8 mouse cellular contexts compared by ENCODE assay signal in genomic region chr2:80315242-80316161, GRCm38 (mm10). TPM values are rescaled to one million over a fixed set of nuclear protein-coding genes. Genes with fewer than 3 reads are reported as not detected.
DNase-seq lines count a peak whose midpoint lies in the region; ATAC-seq lines count a peak whose summit lies in the region.

Gene Dnajc10 (plus strand): TSS chr2:80315466.

- peak within 1 kb of the TSS; percentile 80 for H3K9ac ChIP-seq in intestine, embryonic 14.5 days (ENCODE audit: low read length)

- H3K27ac ChIP-seq in intestine, embryonic 14.5 days (ENCODE audit: low read depth) = peak within 1 kb of the TSS; percentile 94

- intact Hi-C loops in left cerebral cortex, postnatal 14 days (cut with DNase I) = no loop called here

- peaks cover 27% of the 10 kb centered on the region for H3K36me3 ChIP-seq in intestine, embryonic 14.5 days (ENCODE audit: control insufficient read depth, insufficient read depth, low read length)

- H3K4me1 ChIP-seq in intestine, embryonic 14.5 days (replicated peaks; ENCODE audit: control insufficient read depth, insufficient read depth, low read length) = peaks cover 8% of the 10 kb centered on the region; the same call in 1 of the 2 replicates

- peak within 1 kb of the TSS; percentile 77 for H3K4me2 ChIP-seq in intestine, embryonic 14.5 days (ENCODE audit: low read length)

- ATAC-seq in intestine, embryonic 14.5 days (replicated peaks; ENCODE audit: low FRiP score, low TSS enrichment, low read depth) = peak; percentile 96

- DNase-seq in adrenal gland, adult 18-20 months (ENCODE audit: low spot score in 2 of 2) = peak; percentile 94 to 96
- DNase-seq in embryo, embryonic 11 days = peak; percentile 95
- peak; percentile 90 for DNase-seq in gastrocnemius, postnatal 25 days
- DNase-seq in intestine, embryonic 14.5 days (ENCODE audit: low spot score) = peak; percentile 95
- peak; percentile 87 to 88 for DNase-seq in left cerebral cortex, postnatal 14 days (ENCODE audit: low spot score in 2 of 2)
- peak; percentile 92 for DNase-seq in mesoderm, embryonic 11.5 days (ENCODE audit: low read depth, low spot score)
- peak; percentile 84 to 90 for DNase-seq in right cerebral cortex, postnatal 36 days (ENCODE audit: low spot score in 2 of 2)
- DNase-seq in yolk sac, embryonic 10.5 days (ENCODE audit: low spot score) = peak; percentile 90

- WGBS in intestine, embryonic 14.5 days = under 1% methylated on average over 62 of the region's 72 CpGs

- H3K27me3 ChIP-seq in intestine, embryonic 14.5 days (replicated peaks; ENCODE audit: control insufficient read depth, insufficient read depth, low read length) = no peaks in the 10 kb centered on the region

- peak within 1 kb of the TSS; percentile 68 for H3K4me3 ChIP-seq in intestine, embryonic 14.5 days (ENCODE audit: low read depth, low read length)

- H3K9me3 ChIP-seq in intestine, embryonic 14.5 days (ENCODE audit: control insufficient read depth, low read length) = no peaks in the 10 kb centered on the region

RNA-seq across cellular contexts. Expression of gene Dnajc10, which starts in this region (rescaled TPM):
- 10 to 100 TPM; 41.1 to 46.5 TPM for total RNA-seq in adrenal gland, adult 18-20 months (2021)
- 10 to 100 TPM; 19.8 to 20.0 TPM for total RNA-seq in gastrocnemius, postnatal 25 days (2021)
- 76.3 and 80.2 TPM in 2 replicates for polyA plus RNA-seq in intestine, embryonic 14.5 days (2014; fragmentation: Nextera tagmentation; extraction: Ambion mirVana)
- 10 to 100 TPM; 59.9 to 60.8 TPM for total RNA-seq in left cerebral cortex, postnatal 14 days (2021)

Comparison
In these comparisons a context has a peak if more than half of its experiments do, and no peak if none do; other contexts are left out.
1. Peak in every context shown above with its lines: DNase-seq, ATAC-seq, H3K4me3 ChIP-seq and H3K27ac ChIP-seq.